Mouse (Mus musculus) ES-Bruce4 (cell line): ENCODE data around the gene Baz2b. TPM values are rescaled to one million over a fixed set of nuclear protein-coding genes. Genes with fewer than 3 reads are reported as not detected.

Source experiments
- H3K27ac ChIP-seq: 2 replicates; pipeline ENCODE4 v1.5.1; 2012; ENCODE audit warnings: low read length, inconsistent platforms; ENCODE audit not compliant: insufficient read depth
- H3K27me3 ChIP-seq: 2 replicates; pipeline ENCODE4 v1.6.1; 2012; ENCODE audit warnings: mild to moderate bottlenecking, low read length, inconsistent platforms; ENCODE audit not compliant: control insufficient read depth, poor library complexity, insufficient read depth, severe bottlenecking
- H3K36me3 ChIP-seq: 2 replicates; pipeline ENCODE4 v1.6.1; 2012; ENCODE audit warnings: inconsistent platforms, mild to moderate bottlenecking, low read length, moderate library complexity; ENCODE audit not compliant: control insufficient read depth, poor library complexity, insufficient read depth, severe bottlenecking
- H3K4me1 ChIP-seq: one replicate; pipeline ENCODE4 v1.8.1; 2011; ENCODE audit warnings: low read length; ENCODE audit not compliant: control insufficient read depth, insufficient read depth
- H3K4me3 ChIP-seq: 2 replicates; pipeline ENCODE4 v1.5.1; 2011; ENCODE audit warnings: low read depth, mild to moderate bottlenecking, low read length
- H3K9ac ChIP-seq: 2 replicates; pipeline ENCODE4 v1.6.1; 2012; ENCODE audit warnings: low read depth, mild to moderate bottlenecking, inconsistent platforms; ENCODE audit not compliant: poor library complexity, severe bottlenecking
- H3K9me3 ChIP-seq: replicated peaks from 2 replicates; pipeline ENCODE4 v1.6.1; 2012; ENCODE audit warnings: mild to moderate bottlenecking, low read length, inconsistent platforms; ENCODE audit not compliant: control insufficient read depth, poor library complexity, insufficient read depth, severe bottlenecking
- CTCF ChIP-seq: IDR thresholded peaks from one replicate; pipeline ENCODE4 v1.8.1; 2011; ENCODE audit warnings: low read depth, low read length
- EP300 ChIP-seq: IDR thresholded peaks from 2 replicates; pipeline ENCODE4 v1.6.1; 2011; ENCODE audit warnings: low read depth, low read length; ENCODE audit not compliant: insufficient read depth
- POLR2A ChIP-seq: IDR thresholded peaks from one replicate; pipeline ENCODE4 v1.8.1; 2011; ENCODE audit warnings: low read length; ENCODE audit not compliant: insufficient read depth
- polyA plus RNA-seq: library from polyadenylated mRNA; stranded (reverse); fragments of >200 nt; gene quantifications from 2 replicates; pipeline ENCODE4 v1.2.4, GENCODE M21; 2011; ENCODE audit warnings: low read depth; ENCODE audit not compliant: missing spikeins, insufficient read depth, insufficient read length

Baz2b gene
- polyA plus RNA-seq, 1 experiment = 43.2 TPM

DNA sequence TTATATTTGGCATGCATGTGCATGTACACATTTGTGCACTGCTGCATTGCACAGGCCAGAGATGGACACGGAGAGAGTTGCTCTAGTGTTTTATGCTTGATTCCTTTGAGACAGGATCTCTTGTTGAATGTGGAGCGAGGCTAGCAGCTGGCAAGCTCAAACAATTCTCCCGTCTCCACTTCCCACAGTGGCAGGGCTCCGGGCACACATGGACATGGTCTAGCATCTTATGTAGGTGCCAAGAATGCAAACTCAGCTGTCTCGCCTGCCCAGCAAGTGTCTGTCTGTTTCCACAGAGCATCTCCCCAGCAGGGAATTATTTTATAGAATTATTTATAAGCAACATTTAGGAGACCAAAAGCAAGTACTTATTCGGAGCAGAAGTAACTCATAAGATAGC, 243.2 kb downstream of the Baz2b start:
- TF ChIP-seq CTCF (no peak), POLR2A (no peak), EP300 (no peak)
- no peaks in the 10 kb centered on the region for H3K36me3 ChIP-seq
- no peaks in the 10 kb centered on the region for H3K27me3 ChIP-seq
- no peaks in the 10 kb centered on the region for H3K9me3 ChIP-seq
- no peaks in the 10 kb centered on the region for H3K4me1 ChIP-seq
- no peak overlapping the region for H3K4me3 ChIP-seq
- no peak overlapping the region for H3K27ac ChIP-seq
- no peak overlapping the region for H3K9ac ChIP-seq

- no peaks in the 10 kb centered on the region for H3K36me3 ChIP-seq
- H3K4me3 ChIP-seq = no peak overlapping the region
- H3K4me1 ChIP-seq = no peaks in the 10 kb centered on the region
- TF ChIP-seq EP300 (no peak), POLR2A (no peak), CTCF (no peak)
- no peak overlapping the region for H3K9ac ChIP-seq
- H3K27me3 ChIP-seq = no peaks in the 10 kb centered on the region
- H3K27ac ChIP-seq = no peak overlapping the region
- no peaks in the 10 kb centered on the region for H3K9me3 ChIP-seq
Observed at GRCm38 (mm10) chr2:59963011-59963410, 246.6 kb downstream of the Baz2b start.

DNA sequence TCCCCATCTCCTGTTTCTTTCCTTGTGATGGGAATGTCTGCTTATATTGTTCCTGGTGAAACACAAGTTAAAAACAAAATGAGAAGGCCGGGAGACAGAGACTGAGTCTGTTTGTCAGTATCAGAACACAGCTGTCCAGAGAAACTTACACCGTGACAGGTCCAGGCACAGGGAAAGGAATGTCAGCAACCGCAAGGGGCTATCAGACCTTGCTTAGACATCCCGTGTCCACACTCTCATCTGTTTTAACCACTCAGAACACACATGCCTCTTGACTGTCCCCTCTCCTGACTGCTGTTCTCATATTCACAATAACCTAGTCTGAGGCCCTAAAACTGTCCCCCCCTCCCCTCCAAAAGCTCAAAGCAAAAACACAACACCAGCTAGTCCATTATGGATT, 247.1 kb downstream of the Baz2b start:
- Histone ChIP-seq H3K9me3 (no peaks in the 10 kb centered on the region), H3K9ac (no peak overlapping the region), H3K27me3 (no peaks in the 10 kb centered on the region), H3K36me3 (no peaks in the 10 kb centered on the region), H3K4me1 (no peaks in the 10 kb centered on the region), H3K4me3 (no peak overlapping the region), H3K27ac (no peak overlapping the region)
- TF ChIP-seq CTCF = no peak

DNA sequence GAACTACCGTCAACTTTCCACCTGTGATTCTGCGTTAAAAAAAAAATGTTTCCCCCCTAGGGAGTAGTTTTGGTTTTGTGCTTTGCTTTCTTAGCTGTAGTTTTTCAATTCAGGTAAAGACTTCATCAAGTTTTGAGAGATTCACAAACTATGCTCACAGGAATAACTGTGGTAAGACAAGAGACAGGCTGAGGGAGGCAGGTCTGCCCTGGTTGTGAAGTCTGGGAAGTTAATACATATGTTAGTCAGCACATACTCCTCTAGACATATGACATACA, 249.2 kb downstream of the Baz2b start:
- H3K9me3 ChIP-seq = no peaks in the 10 kb centered on the region
- H3K9ac ChIP-seq = no peak overlapping the region
- no peak for TF ChIP-seq EP300
- no peak for TF ChIP-seq CTCF
- no peak for TF ChIP-seq POLR2A
- H3K4me3 ChIP-seq = no peak overlapping the region
- H3K27me3 ChIP-seq = no peaks in the 10 kb centered on the region
- no peaks in the 10 kb centered on the region for H3K36me3 ChIP-seq
- no peak overlapping the region for H3K27ac ChIP-seq
- H3K4me1 ChIP-seq = no peaks in the 10 kb centered on the region

GRCm38 (mm10) chr2:59959668-59960494, 249.8 kb downstream of the Baz2b start:
- Histone ChIP-seq H3K9ac (no peak overlapping the region), H3K4me1 (no peaks in the 10 kb centered on the region), H3K36me3 (no peaks in the 10 kb centered on the region), H3K27ac (no peak overlapping the region), H3K27me3 (no peaks in the 10 kb centered on the region), H3K9me3 (no peaks in the 10 kb centered on the region), H3K4me3 (no peak overlapping the region)
- TF ChIP-seq CTCF (no peak), POLR2A (no peak)

DNA sequence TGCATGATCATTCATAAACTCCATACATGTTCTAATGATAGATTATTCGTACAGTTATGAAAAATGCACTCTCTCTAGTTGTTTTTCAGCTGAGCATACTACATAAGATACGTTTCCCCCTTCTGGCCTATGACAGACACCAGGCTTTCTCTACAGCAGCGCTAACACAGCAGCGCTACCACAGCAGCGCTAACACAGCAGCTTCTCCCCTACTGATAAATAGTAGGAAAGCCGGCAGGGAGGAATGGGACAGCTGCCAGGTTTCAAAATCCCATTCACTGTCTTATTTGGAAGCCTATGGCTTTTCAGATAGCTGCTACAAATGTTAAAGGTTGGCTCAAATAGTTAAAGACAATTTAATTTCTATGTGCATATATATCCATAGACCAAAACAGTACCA, 251.1 kb downstream of the Baz2b start:
- H3K4me3 ChIP-seq = no peak overlapping the region
- H3K27me3 ChIP-seq = no peaks in the 10 kb centered on the region
- H3K27ac ChIP-seq = no peak overlapping the region
- no peak overlapping the region for H3K9ac ChIP-seq
- H3K4me1 ChIP-seq = no peaks in the 10 kb centered on the region
- no peaks in the 10 kb centered on the region for H3K36me3 ChIP-seq
- no peaks in the 10 kb centered on the region for H3K9me3 ChIP-seq
- no peak for TF ChIP-seq POLR2A
- TF ChIP-seq CTCF = no peak
- no peak for TF ChIP-seq EP300
